Mouse (Mus musculus) kidney, postnatal 10 days (tissue): Measurements from ENCODE around the gene Rfwd3.
A peak's percentile ranks its signal among the peaks of the same experiment; 100 is the strongest.
"Not testable (repeated sequence)": the region's sequence is repeated elsewhere in the genome, so short reads cannot be mapped to it uniquely, and the experiment has no call there.

Experiments used
- DNase-seq: peaks from one replicate; pipeline ENCODE4 v3.0.0; 2021; ENCODE audit warnings: mixed read lengths

The Rfwd3 gene

GRCm38 (mm10) chr8:111299821-111300568, at the start of gene Rfwd3:
TSS of gene Rfwd3 (minus strand) at chr8:111300222.
- peak; percentile 98 for DNase-seq

- DNase-seq: peak; percentile 93
Measured at GRCm38 (mm10) chr8:111343225-111343624, 43.2 kb upstream of the Rfwd3 start.

GRCm38 (mm10) chr8:111340186-111340585, 40.2 kb upstream of the Rfwd3 start:
- DNase-seq: no peak

- no peak for DNase-seq
Measured at GRCm38 (mm10) chr8:111338370-111339208, 38.6 kb upstream of the Rfwd3 start.

DNA sequence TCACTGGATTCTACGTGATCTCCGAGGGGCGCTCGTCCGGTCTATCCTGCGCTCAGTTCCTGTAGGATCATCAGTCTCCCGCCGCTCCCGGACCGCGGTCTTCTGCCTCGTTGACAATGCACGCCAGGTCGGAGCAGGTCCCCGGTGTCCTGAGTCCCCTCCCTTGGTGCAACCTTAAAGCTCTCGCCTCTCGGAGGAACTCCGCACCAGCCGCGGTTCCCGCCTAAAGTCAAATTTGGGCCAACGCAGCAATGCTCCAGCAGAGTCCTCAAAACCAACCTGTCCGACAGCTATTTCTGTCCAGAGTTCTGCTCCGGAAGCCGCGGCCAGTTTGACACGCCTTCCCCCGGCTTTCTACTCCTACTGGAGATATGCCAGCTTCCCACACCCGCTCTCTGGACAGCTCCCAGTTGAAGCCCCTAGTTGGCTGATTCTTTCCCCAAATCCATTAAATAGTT, 37.9 kb upstream of the Rfwd3 start, which contains the start of gene Mlkl:
Gene Mlkl (minus strand): TSS at position 288 of the 458 bp plus-strand sequence.
- peak; percentile 75 for DNase-seq

DNA sequence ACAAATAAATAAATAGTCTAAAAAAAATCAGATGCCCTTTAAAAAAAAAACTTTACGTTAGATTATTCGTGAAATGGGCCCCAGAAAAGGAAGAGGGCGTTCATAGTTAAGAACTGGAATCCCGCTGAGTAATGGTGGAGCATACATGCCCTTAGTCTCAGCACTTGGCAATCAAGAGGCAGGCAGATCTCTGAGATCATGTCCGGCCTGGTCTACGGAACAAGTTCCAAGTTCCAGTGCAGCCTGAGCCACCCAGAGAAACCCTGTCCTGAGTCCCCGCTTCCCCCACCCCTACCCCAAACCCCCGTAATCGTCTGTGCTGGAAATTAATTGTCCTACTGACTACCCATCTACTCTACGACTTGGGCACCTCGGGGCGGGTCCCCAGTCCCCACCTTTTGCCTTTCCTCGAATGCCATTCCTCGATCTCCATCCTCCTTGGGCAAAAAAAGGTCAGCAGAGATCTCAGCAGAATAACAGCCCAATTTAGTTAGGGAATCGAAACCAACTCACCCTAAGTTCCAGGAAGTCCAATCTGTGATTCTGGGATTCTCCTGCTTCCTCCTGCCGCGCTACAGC, 37.4 kb upstream of the Rfwd3 start:
- no peak for DNase-seq

DNA sequence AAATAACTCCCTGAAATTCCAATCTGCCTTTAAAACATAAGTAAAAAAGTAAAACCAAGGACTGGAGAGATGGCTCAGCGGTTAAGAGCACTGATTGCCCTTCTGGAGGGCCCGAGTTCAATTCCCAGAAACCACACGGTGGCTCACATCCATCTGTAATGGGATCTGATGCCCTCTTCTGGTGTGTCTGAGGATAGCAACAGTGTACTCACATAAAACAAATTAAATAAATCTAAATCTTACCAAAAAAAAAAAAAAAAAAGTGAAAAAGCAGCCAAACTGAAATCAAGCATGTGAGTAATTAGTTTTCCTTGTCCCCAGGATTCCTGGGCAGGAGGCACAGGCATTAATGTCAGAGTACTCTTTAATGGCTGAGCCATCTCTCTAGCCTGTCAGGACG, 36.7 kb upstream of the Rfwd3 start:
- no peak for DNase-seq

DNA sequence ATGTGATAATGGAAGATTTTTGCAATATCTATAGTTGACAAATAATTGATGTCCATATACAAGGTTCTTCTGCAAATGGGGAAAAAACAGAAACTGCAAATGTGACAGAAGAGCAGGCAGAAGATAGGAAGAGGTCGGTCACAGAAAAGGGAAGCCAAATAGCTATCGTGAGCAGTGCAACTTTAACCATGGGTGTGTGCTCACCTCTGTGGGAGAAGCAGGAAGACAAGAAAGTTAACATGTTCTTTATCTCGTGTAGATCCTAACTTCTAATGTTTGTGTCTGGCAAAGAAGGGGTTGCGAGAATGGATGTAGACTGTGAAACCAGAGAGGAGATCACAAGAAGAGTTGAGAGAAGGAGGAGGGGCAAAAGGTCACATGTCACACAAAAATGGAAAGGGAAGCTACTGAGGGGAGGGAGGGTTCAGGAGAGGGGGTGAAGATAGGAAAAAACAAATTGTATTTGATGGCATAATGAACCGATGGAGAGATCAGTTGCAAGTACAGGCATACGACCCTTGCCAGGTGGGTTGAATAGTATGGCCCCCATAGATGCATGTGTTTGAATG, 25.3 kb upstream of the Rfwd3 start:
- no peak for DNase-seq

DNA sequence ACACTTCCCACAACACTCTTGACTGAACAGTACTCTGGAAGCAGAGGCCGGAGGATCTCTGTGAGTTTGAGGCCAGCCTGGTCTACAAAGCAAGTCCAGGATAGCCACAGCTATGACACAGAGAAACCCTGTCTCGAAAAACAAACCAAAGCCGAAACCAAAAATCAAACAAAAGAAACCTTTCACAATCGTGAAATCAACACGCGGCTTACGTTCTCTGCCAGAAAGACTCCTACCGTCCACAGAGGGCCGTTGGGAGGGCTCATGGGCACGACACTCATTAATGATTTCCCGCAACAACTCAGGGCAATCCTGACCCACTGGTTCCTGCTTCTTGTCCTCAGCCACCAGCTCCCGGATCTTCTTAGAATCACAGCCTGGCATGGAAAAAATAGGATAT, 14.7 kb upstream of the Rfwd3 start:
- no peak for DNase-seq

DNA sequence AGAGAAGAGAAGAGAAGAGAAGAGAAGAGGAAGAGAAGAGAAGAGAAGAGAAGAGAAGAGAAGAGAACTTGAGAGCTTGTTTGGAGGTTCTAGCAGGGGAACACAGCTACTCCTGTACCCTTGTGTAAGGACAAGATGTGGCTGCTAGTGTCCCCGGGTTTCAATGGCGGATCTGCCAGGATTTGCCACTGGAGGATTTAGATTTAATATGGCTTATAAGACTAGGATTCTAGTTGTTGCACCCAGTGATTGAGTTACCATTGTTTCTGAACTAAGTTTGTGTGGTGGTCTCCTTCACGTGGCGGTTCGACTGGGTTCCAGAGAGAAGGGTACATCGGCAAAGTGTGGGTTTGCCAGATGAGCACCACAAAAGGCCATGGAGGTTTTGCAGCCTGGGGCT, 13.9 kb upstream of the Rfwd3 start:
- DNase-seq: not testable (repeated sequence)

- no peak for DNase-seq
Measured at GRCm38 (mm10) chr8:111312758-111313162, 12.7 kb upstream of the Rfwd3 start.

- DNase-seq: not testable (repeated sequence)
Measured at GRCm38 (mm10) chr8:111310006-111310405, 10.0 kb upstream of the Rfwd3 start.

DNA sequence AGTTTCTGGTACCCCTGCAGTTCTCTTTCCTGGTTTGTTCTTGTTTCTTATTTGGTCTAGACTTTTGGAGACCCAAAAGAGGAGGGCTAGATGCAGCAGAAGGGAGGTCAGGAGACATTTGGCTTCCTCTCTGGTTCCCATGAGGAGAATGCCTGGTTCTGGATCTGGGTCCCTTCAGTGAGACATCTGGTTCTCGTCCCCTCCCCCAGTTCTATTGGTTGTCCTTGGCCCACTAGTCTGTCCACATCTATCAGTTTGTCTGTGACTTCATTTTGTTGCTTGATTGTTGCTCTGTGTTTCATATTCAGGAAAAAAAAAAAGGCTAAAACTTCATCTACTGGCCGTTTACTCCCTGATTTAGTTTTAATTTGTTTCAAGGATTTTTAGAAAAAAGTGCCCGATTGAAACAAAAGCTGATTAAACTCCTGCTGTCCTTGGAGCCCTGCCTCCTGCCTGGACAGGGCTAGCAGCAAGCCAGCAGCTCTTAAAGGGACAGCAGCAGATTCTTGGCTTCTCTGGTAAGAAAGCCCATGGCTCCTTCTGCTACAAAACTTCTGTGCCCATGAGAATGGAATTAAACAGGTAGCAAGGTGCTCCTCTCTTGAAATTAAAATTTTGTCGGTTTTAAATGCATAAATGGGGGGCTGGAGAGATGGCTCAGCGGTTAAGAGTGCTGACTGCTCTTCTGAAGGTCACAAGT, 5.2 kb upstream of the Rfwd3 start:
- DNase-seq: peak; percentile 38

GRCm38 (mm10) chr8:111304359-111304758, 4.3 kb upstream of the Rfwd3 start:
- no peak for DNase-seq

- not testable (repeated sequence) for DNase-seq
Measured at GRCm38 (mm10) chr8:111303076-111303803, 3.2 kb upstream of the Rfwd3 start.

DNA sequence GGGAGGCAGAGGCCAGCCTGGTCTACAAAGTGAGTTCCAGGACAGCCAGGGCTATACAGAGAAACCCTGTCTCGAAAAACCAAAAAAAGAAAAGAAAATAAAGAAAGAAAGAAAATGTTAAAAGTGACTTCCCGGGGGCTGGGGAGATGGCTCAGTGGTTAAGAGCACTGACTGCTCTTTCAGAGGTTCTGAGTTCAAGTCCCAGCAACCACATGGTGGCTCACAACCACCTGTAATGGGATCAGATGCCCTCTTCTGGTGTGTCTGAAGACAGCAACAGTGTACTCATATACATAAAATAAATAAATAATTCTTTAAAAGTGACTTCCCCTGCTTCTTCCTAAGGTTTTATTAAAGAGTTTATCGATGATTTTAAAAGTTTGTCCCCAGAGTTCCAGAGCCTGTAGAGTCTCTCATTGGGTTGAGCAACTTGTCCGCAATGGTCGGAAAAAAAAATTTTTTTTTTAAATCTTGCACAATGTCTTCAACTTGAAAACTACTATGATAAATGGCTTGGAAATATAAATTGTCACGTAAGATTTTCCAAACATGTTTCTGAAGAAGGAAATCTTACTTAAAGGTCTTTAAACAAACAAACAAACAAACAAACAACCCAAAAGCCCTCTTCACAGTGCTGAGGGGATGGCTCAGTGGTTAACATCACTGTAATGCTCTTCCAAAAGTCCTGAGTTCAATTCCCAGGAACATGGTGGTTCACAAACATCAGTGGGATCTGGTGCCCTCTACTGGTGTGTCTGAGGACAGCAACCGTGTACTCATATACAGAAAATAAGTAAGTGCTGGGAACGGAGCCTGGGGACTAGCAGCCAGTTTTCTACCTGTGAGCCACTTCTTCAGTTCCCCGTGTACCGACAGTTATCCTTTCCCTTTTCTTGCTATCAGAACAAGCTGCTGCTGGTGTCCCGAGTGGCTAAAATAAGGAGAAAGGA, 850 bp upstream of the Rfwd3 start:
- peak; percentile 22 for DNase-seq

GRCm38 (mm10) chr8:111299363-111299820, 630 bp downstream of the Rfwd3 start:
- peak; percentile 71 for DNase-seq

GRCm38 (mm10) chr8:111298011-111298410, 2.0 kb downstream of the Rfwd3 start:
- DNase-seq: no peak

GRCm38 (mm10) chr8:111291733-111292132, 8.3 kb downstream of the Rfwd3 start:
- peak; percentile 59 for DNase-seq

- no peak for DNase-seq
Measured at GRCm38 (mm10) chr8:111290586-111290985, 9.4 kb downstream of the Rfwd3 start.
